Mouse (Mus musculus) liver, embryonic 16.5 days (tissue): ENCODE measurements around the gene Mtch1. TPM values are rescaled to one million over a fixed set of nuclear protein-coding genes. Genes with fewer than 3 reads are reported as not detected.

Experiments used
- ATAC-seq: fragments of 200-750 bp; cut with Nextera tagmentation; 2 replicates; pipeline ENCODE4 v1.8.0; 2017; ENCODE audit warnings: low read depth, mild to moderate bottlenecking, moderate number of reproducible peaks, moderate library complexity
- H3K27ac ChIP-seq: fragments of 300-500 bp; sonication (generic); 2 replicates; pipeline ENCODE4 v1.5.1; 2014; ENCODE audit warnings: mild to moderate bottlenecking, low read length
- H3K27me3 ChIP-seq: fragments of 300-500 bp; sonication (generic); 2 replicates; pipeline ENCODE4 v1.6.1; 2014; ENCODE audit warnings: low read depth, low read length, mixed read lengths; ENCODE audit not compliant: control insufficient read depth, insufficient read depth
- H3K36me3 ChIP-seq: fragments of 300-500 bp; sonication (generic); 2 replicates; pipeline ENCODE4 v1.6.1; 2014; ENCODE audit warnings: mild to moderate bottlenecking; ENCODE audit not compliant: control insufficient read depth, insufficient read depth
- H3K4me1 ChIP-seq: fragments of 300-500 bp; sonication (generic); 2 replicates; pipeline ENCODE4 v1.6.1; 2014; ENCODE audit warnings: low read depth, low read length, mixed read lengths; ENCODE audit not compliant: control insufficient read depth
- H3K4me2 ChIP-seq: fragments of 300-500 bp; sonication (generic); 2 replicates; pipeline ENCODE4 v1.6.1; 2014; ENCODE audit warnings: low read depth, low read length, mixed read lengths
- H3K4me3 ChIP-seq: fragments of 300-500 bp; sonication (generic); 2 replicates; pipeline ENCODE4 v1.5.1; 2014; ENCODE audit warnings: low read depth, mild to moderate bottlenecking, low read length
- H3K9ac ChIP-seq: fragments of 300-500 bp; sonication (generic); 2 replicates; pipeline ENCODE4 v1.6.1; 2014; ENCODE audit warnings: low read depth, low read length
- H3K9me3 ChIP-seq: fragments of 300-500 bp; sonication (generic); replicated peaks from 2 replicates; pipeline ENCODE4 v1.6.1; 2016; ENCODE audit warnings: low read length; ENCODE audit not compliant: control insufficient read depth
- WGBS: fragments of 180-500 bp; shearing (Covaris S2); extraction: QIAGEN DNeasy Blood & Tissue Kit; methylation state at CpG from one replicate; pipeline ENCODE4 v1.1.7; 2014; ENCODE audit not compliant: insufficient replicate concordance; 5-methylcytosine and 5-hydroxymethylcytosine counted together
- polyA plus RNA-seq: library from polyadenylated mRNA; unstranded; fragments of >200 nt; fragmentation: Nextera tagmentation; extraction: Ambion mirVana; gene quantifications from 2 replicates; pipeline ENCODE4 v1.2.1, GENCODE M21; 2015

The Mtch1 gene
- polyA plus RNA-seq, 1 experiment from 2014 or later: 48.5 TPM

DNA sequence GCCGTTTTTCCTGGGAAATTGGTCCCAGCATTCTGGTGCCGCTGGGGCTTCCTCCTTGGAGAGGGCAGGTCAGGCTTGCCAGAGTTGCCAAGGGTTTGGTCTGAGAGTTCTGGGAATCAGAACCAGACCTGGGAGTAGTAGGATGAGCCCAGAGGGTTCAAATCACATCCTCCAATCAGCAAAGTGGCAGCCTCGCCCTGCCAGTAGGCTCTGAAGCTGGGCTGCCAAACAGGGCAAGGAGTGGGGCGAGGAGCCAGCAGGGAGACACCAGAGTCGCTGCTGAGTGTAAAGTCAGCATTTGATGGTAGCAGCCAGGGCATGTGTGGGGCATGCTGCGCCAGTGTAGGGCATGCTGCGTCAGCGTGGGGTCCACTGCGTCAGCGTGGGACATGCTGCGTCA lies 41.2 kb upstream of the Mtch1 start:
- 72% methylated on average over 11 of the region's 11 CpGs for WGBS

DNA sequence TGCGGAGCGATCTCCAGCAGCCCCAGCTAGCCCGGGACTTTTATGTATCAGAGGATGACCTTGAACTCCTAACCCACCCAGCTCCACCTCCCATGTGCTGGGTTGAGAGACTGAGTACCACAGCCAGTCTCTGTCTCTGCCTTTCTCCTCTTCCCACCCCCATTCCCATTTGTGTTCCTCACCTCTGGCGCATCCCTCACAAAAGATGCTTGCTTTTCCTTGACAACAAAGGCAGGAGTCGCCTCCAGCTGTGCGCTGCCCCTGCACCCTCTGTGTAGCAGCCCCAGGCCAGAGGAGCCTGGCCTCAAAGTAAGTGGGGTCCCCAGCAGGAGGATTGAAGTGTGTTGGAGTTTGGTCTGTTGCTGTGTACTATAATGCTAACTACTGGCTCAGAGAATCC lies 38.0 kb upstream of the Mtch1 start:
- no peak for ATAC-seq
- Histone ChIP-seq H3K27ac (peak overlapping the region; percentile 51), H3K4me2 (no peak overlapping the region), H3K27me3 (no peaks in the 10 kb centered on the region), H3K9ac (no peak overlapping the region), H3K9me3 (no peaks in the 10 kb centered on the region), H3K4me1 (no peaks in the 10 kb centered on the region; the same call in 1 of the 2 replicates), H3K4me3 (no peak overlapping the region), H3K36me3 (no peaks in the 10 kb centered on the region)
- 71% methylated on average over 6 of the region's 6 CpGs for WGBS

More for the DNA sequence above, 41.2 kb upstream of the Mtch1 start:
- no peak overlapping the region for H3K4me2 ChIP-seq
- no peaks in the 10 kb centered on the region for H3K9me3 ChIP-seq
- no peak for ATAC-seq
- H3K27me3 ChIP-seq: no peaks in the 10 kb centered on the region
- peaks cover 10% of the 10 kb centered on the region for H3K4me1 ChIP-seq
- H3K36me3 ChIP-seq: no peaks in the 10 kb centered on the region
- H3K4me3 ChIP-seq: no peak overlapping the region
- no peak overlapping the region for H3K27ac ChIP-seq
- no peak overlapping the region for H3K9ac ChIP-seq

DNA sequence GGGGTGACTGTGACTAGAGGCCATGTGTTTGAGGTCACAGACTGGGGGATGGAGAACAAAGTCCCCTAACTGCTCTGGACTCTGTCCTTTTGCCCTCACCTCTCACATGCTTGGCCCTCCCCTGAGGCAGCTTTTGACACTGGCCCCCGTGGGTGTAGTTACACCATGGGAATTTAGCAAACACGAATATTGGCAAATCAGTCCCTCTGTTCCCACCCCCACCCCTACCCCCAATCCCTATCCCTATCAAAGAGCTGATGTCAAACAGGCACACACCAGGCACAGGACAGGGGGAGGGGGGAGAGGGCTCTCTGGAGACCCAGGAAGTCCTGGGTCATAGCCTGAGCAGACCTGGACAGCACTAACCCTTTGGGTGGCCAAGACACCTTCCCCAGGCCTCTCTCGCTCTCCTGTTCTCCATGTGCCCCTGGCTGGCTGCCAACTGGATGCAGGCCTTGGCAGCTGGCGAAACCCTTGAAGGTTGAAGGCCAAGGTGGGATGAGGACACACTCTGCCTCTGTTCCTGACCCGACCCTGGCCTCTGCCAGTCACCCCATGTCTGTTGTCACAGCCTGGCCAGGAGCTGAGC lies 37.2 kb upstream of the Mtch1 start:
- Histone ChIP-seq H3K27ac (peak overlapping the region; percentile 51), H3K4me2 (no peak overlapping the region), H3K27me3 (no peaks in the 10 kb centered on the region), H3K9ac (no peak overlapping the region), H3K9me3 (no peaks in the 10 kb centered on the region), H3K36me3 (no peaks in the 10 kb centered on the region), H3K4me3 (no peak overlapping the region), H3K4me1 (no peaks in the 10 kb centered on the region; the same call in 1 of the 2 replicates)
- ATAC-seq: peak; percentile 89
- 37% methylated on average over 5 of the region's 5 CpGs for WGBS

DNA sequence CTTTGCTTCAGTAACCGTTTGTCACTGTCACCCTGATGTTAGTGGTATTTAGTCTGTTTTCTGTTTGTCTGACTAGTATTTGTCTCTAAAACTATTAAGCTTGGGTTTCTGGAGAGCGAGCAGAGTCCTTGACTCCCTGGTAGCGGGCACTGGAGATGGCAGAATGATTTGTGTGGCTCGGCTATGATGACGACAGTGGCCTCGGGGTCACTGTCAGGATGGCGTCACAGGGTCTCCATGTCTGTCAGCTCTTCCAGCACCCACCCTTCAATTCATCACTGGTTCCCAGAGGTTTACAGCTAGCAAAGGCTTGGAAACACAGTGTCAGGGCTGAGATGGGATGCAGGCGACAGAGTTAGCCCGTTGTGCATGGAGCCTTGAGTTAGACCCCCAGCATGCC lies 36.2 kb upstream of the Mtch1 start:
- no peak for ATAC-seq
- Histone ChIP-seq H3K27ac (peak overlapping the region; percentile 45; the same call in 1 of the 2 replicates), H3K4me2 (no peak overlapping the region), H3K36me3 (no peaks in the 10 kb centered on the region), H3K27me3 (no peaks in the 10 kb centered on the region), H3K4me3 (no peak overlapping the region), H3K9me3 (no peaks in the 10 kb centered on the region), H3K4me1 (no peaks in the 10 kb centered on the region; the same call in 1 of the 2 replicates), H3K9ac (no peak overlapping the region)
- 64% methylated on average over 9 of the region's 9 CpGs for WGBS

DNA sequence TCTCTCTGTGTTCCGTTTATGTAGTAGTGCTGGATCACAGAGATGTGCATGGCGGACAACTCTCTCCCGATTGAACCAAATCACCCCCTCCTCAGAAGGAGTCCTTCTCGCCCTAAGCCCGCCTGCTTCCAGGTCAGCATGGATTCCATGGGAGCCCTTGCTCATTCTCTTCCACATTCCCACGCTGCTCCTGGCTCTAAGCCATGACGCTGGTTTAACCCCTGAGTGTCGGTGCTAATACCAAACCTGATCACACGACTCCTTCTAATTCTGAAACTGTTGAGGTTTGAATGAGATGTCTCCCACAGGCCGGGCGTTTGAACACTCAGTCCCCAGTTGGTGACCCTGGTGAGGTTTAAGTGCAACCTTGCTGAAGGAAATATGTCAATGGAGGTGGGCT lies 34.7 kb upstream of the Mtch1 start:
- Histone ChIP-seq H3K27me3 (no peaks in the 10 kb centered on the region), H3K9ac (no peak overlapping the region), H3K36me3 (no peaks in the 10 kb centered on the region), H3K9me3 (no peaks in the 10 kb centered on the region), H3K4me3 (no peak overlapping the region), H3K27ac (no peak overlapping the region), H3K4me2 (no peak overlapping the region), H3K4me1 (no peaks in the 10 kb centered on the region; the same call in 1 of the 2 replicates)
- WGBS: 68% methylated on average over 11 of the region's 11 CpGs
- no peak for ATAC-seq

DNA sequence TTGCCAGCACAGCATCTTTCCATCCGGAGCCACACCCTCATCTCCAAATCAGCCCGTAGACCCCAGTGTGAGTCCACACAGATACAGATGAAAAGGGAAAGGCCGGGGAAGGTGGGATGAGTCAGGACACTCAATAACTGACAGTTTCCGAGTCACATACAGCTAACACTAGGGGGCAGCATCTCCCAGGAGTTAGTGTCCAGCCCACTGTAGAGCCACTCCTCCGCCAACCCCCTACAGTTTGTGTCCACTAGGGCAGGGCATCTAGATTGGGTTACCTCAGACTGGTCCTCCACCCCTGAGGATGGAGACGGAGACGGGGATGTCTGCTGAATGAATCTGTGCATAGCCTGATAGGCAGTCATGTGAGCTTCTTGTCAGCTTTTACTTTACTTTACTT lies 33.7 kb upstream of the Mtch1 start:
- Histone ChIP-seq H3K9ac (no peak overlapping the region), H3K27me3 (no peaks in the 10 kb centered on the region), H3K4me3 (no peak overlapping the region), H3K9me3 (no peaks in the 10 kb centered on the region), H3K36me3 (no peaks in the 10 kb centered on the region), H3K4me1 (no peaks in the 10 kb centered on the region; the same call in 1 of the 2 replicates), H3K4me2 (no peak overlapping the region), H3K27ac (no peak overlapping the region)
- WGBS: 10% methylated on average over 7 of the region's 7 CpGs
- peak; percentile 46; the same call in 1 of the 2 replicates for ATAC-seq

DNA sequence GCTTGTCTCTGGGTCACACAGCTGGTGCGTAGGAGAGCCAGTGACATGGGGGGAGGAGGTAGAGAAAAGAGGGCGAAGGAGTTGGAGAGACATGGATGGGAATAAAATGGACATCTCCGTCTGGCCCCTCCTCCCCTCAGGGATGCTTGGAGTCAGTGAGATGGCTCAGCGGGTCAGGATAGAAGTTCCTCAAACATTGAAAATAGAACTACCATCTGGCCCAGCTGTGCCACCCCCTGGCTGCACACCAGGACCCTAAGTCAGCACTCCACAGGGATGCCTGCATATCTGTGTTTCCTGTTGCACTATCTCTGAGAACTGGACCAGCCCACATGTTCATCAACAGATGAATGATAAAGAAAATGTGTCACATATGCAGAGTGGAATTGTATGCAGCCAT lies 32.5 kb upstream of the Mtch1 start:
- Histone ChIP-seq H3K9ac (no peak overlapping the region), H3K27me3 (no peaks in the 10 kb centered on the region), H3K9me3 (no peaks in the 10 kb centered on the region), H3K4me1 (no peaks in the 10 kb centered on the region; the same call in 1 of the 2 replicates), H3K36me3 (no peaks in the 10 kb centered on the region), H3K4me2 (no peak overlapping the region), H3K4me3 (no peak overlapping the region), H3K27ac (no peak overlapping the region)
- ATAC-seq: no peak
- WGBS: 65% methylated on average over 4 of the region's 4 CpGs

DNA sequence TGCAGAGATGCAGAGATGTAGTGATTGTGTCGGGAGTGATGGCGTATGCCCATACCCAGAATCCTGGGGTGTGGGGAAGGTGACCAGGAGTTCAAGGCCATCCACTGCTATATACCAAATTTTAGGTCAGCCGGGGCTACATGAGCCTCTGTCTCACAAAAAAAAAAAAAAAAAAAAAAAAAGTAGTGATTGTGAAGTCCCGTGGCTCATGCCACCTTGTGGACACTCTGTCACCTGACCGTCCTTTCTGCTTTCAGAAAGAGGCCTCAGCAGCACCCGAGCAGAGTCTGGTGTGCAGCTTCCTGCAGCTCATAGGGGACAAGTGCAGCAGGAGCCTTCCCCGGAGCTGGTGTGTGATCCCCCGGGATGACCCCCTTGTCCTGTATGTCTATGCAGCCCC lies 30.3 kb upstream of the Mtch1 start:
- H3K4me3 ChIP-seq: no peak overlapping the region
- no peak overlapping the region for H3K9ac ChIP-seq
- H3K27ac ChIP-seq: no peak overlapping the region
- no peaks in the 10 kb centered on the region for H3K27me3 ChIP-seq
- H3K4me1 ChIP-seq: no peaks in the 10 kb centered on the region; the same call in 1 of the 2 replicates
- H3K4me2 ChIP-seq: no peak overlapping the region
- ATAC-seq: no peak
- no peaks in the 10 kb centered on the region for H3K36me3 ChIP-seq
- 52% methylated on average over 8 of the region's 8 CpGs for WGBS
- H3K9me3 ChIP-seq: no peaks in the 10 kb centered on the region

DNA sequence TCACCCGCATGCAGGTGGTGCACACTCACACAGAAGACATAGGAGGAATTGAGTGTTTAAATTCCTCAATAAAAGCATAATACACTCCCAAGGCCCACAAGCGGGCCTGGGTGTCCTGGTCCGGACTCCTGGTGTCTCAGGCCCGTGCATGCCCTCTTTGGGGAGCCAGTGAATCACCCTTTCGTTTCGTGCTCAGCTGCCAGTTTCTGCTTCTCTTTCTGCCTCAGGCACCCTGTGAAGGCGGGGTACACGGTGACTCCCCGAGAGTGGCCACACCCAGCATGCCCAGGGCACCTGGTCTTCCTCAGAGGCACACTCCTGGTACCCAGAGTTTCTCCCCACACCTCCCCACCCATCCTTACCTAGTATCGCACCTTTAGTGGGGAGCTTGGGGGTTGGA lies 28.1 kb upstream of the Mtch1 start:
- 68% methylated on average over 10 of the region's 10 CpGs for WGBS
- no peaks in the 10 kb centered on the region for H3K36me3 ChIP-seq
- no peak overlapping the region for H3K4me2 ChIP-seq
- no peak overlapping the region for H3K9ac ChIP-seq
- no peak for ATAC-seq
- H3K4me3 ChIP-seq: no peak overlapping the region
- H3K4me1 ChIP-seq: no peaks in the 10 kb centered on the region
- H3K9me3 ChIP-seq: no peaks in the 10 kb centered on the region
- no peaks in the 10 kb centered on the region for H3K27me3 ChIP-seq
- H3K27ac ChIP-seq: no peak overlapping the region
